Mouse (Mus musculus) brain, embryonic 14.5 days (tissue): ENCODE results near the gene Sec31b. TPM values are rescaled to one million over a fixed set of nuclear protein-coding genes. Genes with fewer than 3 reads are reported as not detected.

Experiments
- DNase-seq: peaks from one replicate; pipeline ENCODE4 v3.0.0-alpha.2; 2011; ENCODE audit warnings: low read depth
- CTCF ChIP-seq: fragments of 200-500 bp; IDR thresholded peaks from 2 replicates; pipeline ENCODE4 v1.5.1; 2012; ENCODE audit warnings: inconsistent platforms, mild to moderate bottlenecking, moderate library complexity, borderline replicate concordance; ENCODE audit not compliant: insufficient read depth, insufficient read length; ENCODE audit errors: extremely low read depth
- POLR2A ChIP-seq: fragments of 200-500 bp; IDR thresholded peaks from 2 replicates; pipeline ENCODE4 v1.6.1; 2012; ENCODE audit warnings: mild to moderate bottlenecking, inconsistent platforms, borderline replicate concordance; ENCODE audit not compliant: poor library complexity, insufficient read depth, insufficient read length, severe bottlenecking; ENCODE audit errors: extremely low read depth
- polyA plus RNA-seq: library from polyadenylated mRNA; depleted of rRNA; stranded (reverse); fragments of >200 nt; gene quantifications from 2 replicates; pipeline ENCODE4 v1.2.3, GENCODE M21; 2012

Gene Sec31b
- polyA plus RNA-seq, 1 experiment, result 0.42 TPM

GRCm38 (mm10) chr19:44554861-44555590 is 9.4 kb upstream of the Sec31b start, which contains the start of gene Ndufb8:
Gene Ndufb8 (minus strand): TSS chr19:44555440.
- peak; percentile 97 for DNase-seq
- TF ChIP-seq CTCF, result no peak
- TF ChIP-seq POLR2A, result peak; percentile 73; the same call in 1 of the 2 replicates

GRCm38 (mm10) chr19:44554490-44554860 is 8.8 kb upstream of the Sec31b start:
- no peak for TF ChIP-seq CTCF
- TF ChIP-seq POLR2A, result no peak
- DNase-seq, result no peak

GRCm38 (mm10) chr19:44553286-44553685 is 7.6 kb upstream of the Sec31b start:
- TF ChIP-seq POLR2A (no peak), CTCF (no peak)
- DNase-seq, result no peak

GRCm38 (mm10) chr19:44552731-44553130 is 7.1 kb upstream of the Sec31b start, which contains the start of gene Gm20538:
Gene Gm20538 (minus strand): TSS chr19:44552831.
- DNase-seq, result no peak
- no peak for TF ChIP-seq POLR2A
- TF ChIP-seq CTCF, result no peak

- TF ChIP-seq CTCF (peak; percentile 85), POLR2A (no peak)
Measured at GRCm38 (mm10) chr19:44544775-44545174, 889 bp downstream of the Sec31b start.

GRCm38 (mm10) chr19:44544372-44544771 is 1.3 kb downstream of the Sec31b start:
- TF ChIP-seq POLR2A, result no peak

More at GRCm38 (mm10) chr19:44544775-44545174, 889 bp downstream of the Sec31b start:
- peak; percentile 89 for DNase-seq

GRCm38 (mm10) chr19:44542694-44543178 is 2.9 kb downstream of the Sec31b start:
- TF ChIP-seq POLR2A, result no peak
- TF ChIP-seq CTCF, result no peak
- DNase-seq, result no peak

More at GRCm38 (mm10) chr19:44544372-44544771, 1.3 kb downstream of the Sec31b start:
- no peak for DNase-seq

GRCm38 (mm10) chr19:44537416-44537815 is 8.2 kb downstream of the Sec31b start:
- TF ChIP-seq CTCF (no peak), POLR2A (no peak)
- no peak for DNase-seq

GRCm38 (mm10) chr19:44535376-44535775 is 10.3 kb downstream of the Sec31b start:
- peak; percentile 37 for DNase-seq
- TF ChIP-seq CTCF (peak; percentile 61; the same call in 1 of the 2 replicates), POLR2A (no peak)

GRCm38 (mm10) chr19:44530018-44530417 is 15.6 kb downstream of the Sec31b start:
- TF ChIP-seq CTCF, result no peak
- no peak for TF ChIP-seq POLR2A
- DNase-seq, result no peak

GRCm38 (mm10) chr19:44525551-44526205 is 20.0 kb downstream of the Sec31b start:
- no peak for DNase-seq
- TF ChIP-seq POLR2A (no peak), CTCF (no peak)
